Mouse (Mus musculus) brain, embryonic 14.5 days (tissue): ENCODE measurements around the gene Dapk2.

Experiments used
- CTCF ChIP-seq: fragments of 200-500 bp; IDR thresholded peaks from 2 replicates; pipeline ENCODE4 v1.5.1; 2012; ENCODE audit warnings: inconsistent platforms, mild to moderate bottlenecking, moderate library complexity, borderline replicate concordance; ENCODE audit not compliant: insufficient read depth, insufficient read length; ENCODE audit errors: extremely low read depth
- POLR2A ChIP-seq: fragments of 200-500 bp; IDR thresholded peaks from 2 replicates; pipeline ENCODE4 v1.6.1; 2012; ENCODE audit warnings: mild to moderate bottlenecking, inconsistent platforms, borderline replicate concordance; ENCODE audit not compliant: poor library complexity, insufficient read depth, insufficient read length, severe bottlenecking; ENCODE audit errors: extremely low read depth

- TF ChIP-seq CTCF = no peak
- no peak for TF ChIP-seq POLR2A
Measured at GRCm38 (mm10) chr9:66306414-66306813, 148.4 kb downstream of the Dapk2 start.
